Mouse (Mus musculus) limb, embryonic 11.5 days (tissue): ENCODE results near the gene P2ry13. TPM values are rescaled to one million over a fixed set of nuclear protein-coding genes. Genes with fewer than 3 reads are reported as not detected.
A peak's percentile ranks its signal among the peaks of the same experiment; 100 is the strongest.

ENCODE experiments used
- ATAC-seq: fragments of 200-750 bp; cut with Nextera tagmentation; 2 replicates; pipeline ENCODE4 v1.8.0; 2017; ENCODE audit warnings: low read depth; ENCODE audit not compliant: insufficient number of reproducible peaks, low FRiP score, low TSS enrichment
- DNase-seq: peaks from one replicate; pipeline ENCODE4 v3.0.0-alpha.2; 2015; ENCODE audit warnings: low spot score
- H3K27ac ChIP-seq: fragments of 300-500 bp; sonication (generic); replicated peaks from 2 replicates; pipeline ENCODE4 v1.5.1; 2014; ENCODE audit warnings: low read depth, mild to moderate bottlenecking, low read length
- H3K27me3 ChIP-seq: fragments of 300-500 bp; sonication (generic); 2 replicates; pipeline ENCODE4 v1.6.1; 2014; ENCODE audit warnings: mild to moderate bottlenecking, low read length, mixed read lengths; ENCODE audit not compliant: control insufficient read depth, insufficient read depth
- H3K36me3 ChIP-seq: fragments of 300-500 bp; sonication (generic); 2 replicates; pipeline ENCODE4 v1.6.1; 2014; ENCODE audit warnings: mild to moderate bottlenecking, low read length, moderate library complexity, mixed read lengths; ENCODE audit not compliant: control insufficient read depth, insufficient read depth
- H3K4me1 ChIP-seq: fragments of 300-500 bp; sonication (generic); 2 replicates; pipeline ENCODE4 v1.6.1; 2014; ENCODE audit warnings: low read length, mixed read lengths; ENCODE audit not compliant: control insufficient read depth, insufficient read depth
- H3K4me2 ChIP-seq: fragments of 300-500 bp; sonication (generic); 2 replicates; pipeline ENCODE4 v1.6.1; 2014; ENCODE audit warnings: low read depth, mild to moderate bottlenecking, moderate library complexity; ENCODE audit not compliant: severe bottlenecking
- H3K4me3 ChIP-seq: fragments of 300-500 bp; sonication (generic); 2 replicates; pipeline ENCODE4 v1.5.1; 2014; ENCODE audit warnings: low read depth, low read length
- H3K9ac ChIP-seq: fragments of 300-500 bp; sonication (generic); 2 replicates; pipeline ENCODE4 v1.6.1; 2014; ENCODE audit warnings: mild to moderate bottlenecking, low read length
- H3K9me3 ChIP-seq: fragments of 300-500 bp; sonication (generic); 2 replicates; pipeline ENCODE4 v1.6.1; 2016; ENCODE audit warnings: low read length; ENCODE audit not compliant: control insufficient read depth
- WGBS: fragments of 180-500 bp; shearing (Covaris S2); extraction: QIAGEN DNeasy Blood & Tissue Kit; methylation state at CpG from one replicate; pipeline ENCODE4 v1.1.7; 2014; 5-methylcytosine and 5-hydroxymethylcytosine counted together
- polyA plus RNA-seq: library from polyadenylated mRNA; unstranded; fragments of >200 nt; fragmentation: Nextera tagmentation; extraction: Ambion mirVana; gene quantifications from 2 replicates; pipeline ENCODE4 v1.2.1, GENCODE M21; 2014

Gene P2ry13
- polyA plus RNA-seq = 0.20 and 0.57 TPM in 2 replicates

GRCm38 (mm10) chr3:59210727-59211126, at the start of gene P2ry13:
Gene P2ry13 (minus strand): TSS chr3:59210882.
- 88% methylated on average over 6 of the region's 6 CpGs for WGBS

GRCm38 (mm10) chr3:59257740-59258664, 47.3 kb upstream of the P2ry13 start:
- Histone ChIP-seq H3K9me3 (no peaks in the 10 kb centered on the region), H3K4me1 (peaks cover 12% of the 10 kb centered on the region; the same call in 1 of the 2 replicates), H3K4me3 (no peak overlapping the region), H3K27ac (no peak overlapping the region), H3K9ac (no peak overlapping the region), H3K4me2 (peak overlapping the region; percentile 13; the same call in 1 of the 2 replicates), H3K27me3 (no peaks in the 10 kb centered on the region), H3K36me3 (no peaks in the 10 kb centered on the region)
- peak; percentile 57 for DNase-seq
- 55% methylated on average over 20 of the region's 20 CpGs for WGBS
- ATAC-seq = peak; percentile 70; the same call in 1 of the 2 replicates

More at GRCm38 (mm10) chr3:59210727-59211126, at the start of gene P2ry13:
- DNase-seq (peak; percentile 11), ATAC-seq (no peak)
- Histone ChIP-seq H3K27ac (no peak within 1 kb of the TSS), H3K36me3 (no peaks in the 10 kb centered on the region), H3K4me1 (no peaks in the 10 kb centered on the region), H3K4me2 (no peak within 1 kb of the TSS), H3K4me3 (no peak within 1 kb of the TSS), H3K9ac (no peak within 1 kb of the TSS), H3K27me3 (no peaks in the 10 kb centered on the region), H3K9me3 (no peaks in the 10 kb centered on the region)

GRCm38 (mm10) chr3:59250454-59250853, 39.8 kb upstream of the P2ry13 start:
- H3K36me3 ChIP-seq = no peaks in the 10 kb centered on the region
- no peak for DNase-seq
- no peaks in the 10 kb centered on the region for H3K9me3 ChIP-seq
- no peaks in the 10 kb centered on the region for H3K4me1 ChIP-seq
- H3K4me3 ChIP-seq = no peak overlapping the region
- no peaks in the 10 kb centered on the region for H3K27me3 ChIP-seq
- no peak overlapping the region for H3K4me2 ChIP-seq
- ATAC-seq = no peak
- WGBS = 95% methylated on average over 1 of the region's 1 CpGs
- no peak overlapping the region for H3K27ac ChIP-seq
- H3K9ac ChIP-seq = no peak overlapping the region

- DNase-seq = no peak
- no peaks in the 10 kb centered on the region for H3K36me3 ChIP-seq
- H3K9ac ChIP-seq = no peak overlapping the region
- no peak overlapping the region for H3K4me2 ChIP-seq
- no peaks in the 10 kb centered on the region for H3K27me3 ChIP-seq
- 88% methylated on average over 6 of the region's 6 CpGs for WGBS
- no peak overlapping the region for H3K27ac ChIP-seq
- no peak for ATAC-seq
- H3K9me3 ChIP-seq = no peaks in the 10 kb centered on the region
- H3K4me1 ChIP-seq = no peaks in the 10 kb centered on the region
- no peak overlapping the region for H3K4me3 ChIP-seq
Observed at GRCm38 (mm10) chr3:59248031-59248430, 37.3 kb upstream of the P2ry13 start.

GRCm38 (mm10) chr3:59243384-59243783, 32.7 kb upstream of the P2ry13 start:
- 83% methylated on average over 6 of the region's 6 CpGs for WGBS
- H3K27ac ChIP-seq = no peak overlapping the region
- DNase-seq (no peak), ATAC-seq (no peak)
- no peaks in the 10 kb centered on the region for H3K36me3 ChIP-seq
- H3K4me1 ChIP-seq = no peaks in the 10 kb centered on the region
- no peak overlapping the region for H3K9ac ChIP-seq
- H3K9me3 ChIP-seq = no peaks in the 10 kb centered on the region
- H3K4me3 ChIP-seq = no peak overlapping the region
- no peaks in the 10 kb centered on the region for H3K27me3 ChIP-seq
- no peak overlapping the region for H3K4me2 ChIP-seq

GRCm38 (mm10) chr3:59234878-59235277, 24.2 kb upstream of the P2ry13 start:
- no peak overlapping the region for H3K4me3 ChIP-seq
- DNase-seq = no peak
- H3K36me3 ChIP-seq = no peaks in the 10 kb centered on the region
- H3K27me3 ChIP-seq = no peaks in the 10 kb centered on the region
- no peak for ATAC-seq
- WGBS = 75% methylated on average over 5 of the region's 5 CpGs
- no peak overlapping the region for H3K4me2 ChIP-seq
- no peak overlapping the region for H3K27ac ChIP-seq
- no peaks in the 10 kb centered on the region for H3K9me3 ChIP-seq
- H3K4me1 ChIP-seq = no peaks in the 10 kb centered on the region
- no peak overlapping the region for H3K9ac ChIP-seq

- no peak overlapping the region for H3K4me3 ChIP-seq
- no peaks in the 10 kb centered on the region for H3K9me3 ChIP-seq
- no peak overlapping the region for H3K4me2 ChIP-seq
- H3K27ac ChIP-seq = no peak overlapping the region
- no peak overlapping the region for H3K9ac ChIP-seq
- H3K36me3 ChIP-seq = no peaks in the 10 kb centered on the region
- no peak for DNase-seq
- no peaks in the 10 kb centered on the region for H3K27me3 ChIP-seq
- ATAC-seq = no peak
- no peaks in the 10 kb centered on the region for H3K4me1 ChIP-seq
- 76% methylated on average over 3 of the region's 3 CpGs for WGBS
Observed at GRCm38 (mm10) chr3:59230912-59231311, 20.2 kb upstream of the P2ry13 start.

- no peak overlapping the region for H3K4me2 ChIP-seq
Observed at GRCm38 (mm10) chr3:59228730-59229551, 18.3 kb upstream of the P2ry13 start.

More at GRCm38 (mm10) chr3:59228730-59229551, 18.3 kb upstream of the P2ry13 start:
- Histone ChIP-seq H3K4me1 (no peaks in the 10 kb centered on the region), H3K9me3 (no peaks in the 10 kb centered on the region), H3K4me3 (no peak overlapping the region), H3K9ac (no peak overlapping the region), H3K27me3 (no peaks in the 10 kb centered on the region), H3K36me3 (no peaks in the 10 kb centered on the region), H3K27ac (no peak overlapping the region)
- DNase-seq (no peak), ATAC-seq (no peak)
- WGBS = 71% methylated on average over 10 of the region's 10 CpGs
